Mouse (Mus musculus) G1E (cell line): Measurements from ENCODE around the gene Srgap3. TPM values are rescaled to one million over a fixed set of nuclear protein-coding genes. Genes with fewer than 3 reads are reported as not detected.

Source experiments
- ATAC-seq: 2 replicates; pipeline ENCODE4 v1.8.0; 2016; ENCODE audit warnings: mild to moderate bottlenecking; ENCODE audit not compliant: insufficient number of reproducible peaks, poor library complexity, low FRiP score, severe bottlenecking; ENCODE audit errors: extremely low read depth
- DNase-seq: peaks from one replicate; pipeline ENCODE4 v3.0.0; 2012; ENCODE audit warnings: low spot score
- H3K27me3 ChIP-seq: 2 replicates; pipeline ENCODE4 v1.6.1; 2012; ENCODE audit warnings: mild to moderate bottlenecking, low read length, inconsistent platforms; ENCODE audit not compliant: insufficient read depth
- H3K36me3 ChIP-seq: replicated peaks from 2 replicates; pipeline ENCODE3; 2012; ENCODE audit warnings: mild to moderate bottlenecking, inconsistent platforms
- H3K4me1 ChIP-seq: 2 replicates; pipeline ENCODE4 v1.6.1; 2012; ENCODE audit warnings: low read depth, low read length, inconsistent platforms, mixed read lengths; ENCODE audit not compliant: insufficient read depth
- H3K4me3 ChIP-seq: 2 replicates; pipeline ENCODE4 v1.5.1; 2012; ENCODE audit warnings: low read depth, mild to moderate bottlenecking, inconsistent platforms, low read length, moderate library complexity, mixed read lengths
- H3K9me3 ChIP-seq: replicated peaks from 2 replicates; pipeline ENCODE4 v1.6.1; 2012; ENCODE audit warnings: inconsistent platforms
- CTCF ChIP-seq: IDR thresholded peaks from 2 replicates; pipeline ENCODE4 v1.5.1; 2012; ENCODE audit warnings: low read depth, low read length, inconsistent platforms, mixed read lengths
- GATA1 ChIP-seq: IDR thresholded peaks from 2 replicates; pipeline ENCODE4 v1.6.1; 2012; ENCODE audit warnings: borderline replicate concordance, low read length, inconsistent platforms, mixed read lengths
- GATA2 ChIP-seq: IDR thresholded peaks from 2 replicates; pipeline ENCODE4 v1.6.1; 2012; ENCODE audit warnings: low read depth, low read length, inconsistent platforms, borderline replicate concordance
- POLR2AphosphoS5 ChIP-seq: IDR thresholded peaks from 2 replicates; pipeline ENCODE4 v1.6.1; 2012; ENCODE audit warnings: low read depth, low read length, inconsistent platforms; ENCODE audit not compliant: insufficient replicate concordance
- TAL1 ChIP-seq: conservative IDR thresholded peaks from 2 replicates; pipeline ENCODE4 v1.6.1; 2012; ENCODE audit warnings: low read depth, low read length, inconsistent platforms, mixed read lengths
- polyA plus RNA-seq: library from polyadenylated mRNA; stranded (reverse); fragments of >175 nt; gene quantifications from 2 replicates; pipeline ENCODE4 v1.2.3, GENCODE M21; 2012
- total RNA-seq, 2 experiments: library from RNA; stranded (forward) in 1 of 2; stranded (reverse) in 1 of 2; fragments of 200-1000 nt in 1 of 2; fragments of >200 nt in 1 of 2; fragmentation: Nextera tagmentation in 1 of 2; gene quantifications; 2 replicates each; pipeline ENCODE4 v1.2.3; 2014 to 2017

Gene Srgap3
- total and polyA plus RNA-seq, 3 experiments = 0.05 TPM; not detected in 2

- H3K4me3 ChIP-seq = no peak overlapping the region
- no peaks in the 10 kb centered on the region for H3K36me3 ChIP-seq
- no peak for DNase-seq
- H3K9me3 ChIP-seq = peaks cover 24% of the 10 kb centered on the region
- no peaks in the 10 kb centered on the region for H3K27me3 ChIP-seq
- ATAC-seq = no peak
- no peaks in the 10 kb centered on the region for H3K4me1 ChIP-seq
- TF ChIP-seq TAL1 (no peak), GATA1 (no peak), GATA2 (no peak), POLR2AphosphoS5 (no peak), CTCF (no peak)
Observed at GRCm38 (mm10) chr6:112833763-112834162, 113.3 kb downstream of the Srgap3 start.

GRCm38 (mm10) chr6:112829196-112829595 is 117.9 kb downstream of the Srgap3 start:
- no peak for TF ChIP-seq GATA1
- TF ChIP-seq TAL1 = no peak
- no peak for TF ChIP-seq GATA2
- TF ChIP-seq POLR2AphosphoS5 = no peak
- no peak for TF ChIP-seq CTCF
- H3K4me3 ChIP-seq = no peak overlapping the region
- H3K4me1 ChIP-seq = no peaks in the 10 kb centered on the region
- DNase-seq = no peak
- no peak for ATAC-seq
- no peaks in the 10 kb centered on the region for H3K27me3 ChIP-seq
- no peaks in the 10 kb centered on the region for H3K36me3 ChIP-seq
- peaks cover 20% of the 10 kb centered on the region for H3K9me3 ChIP-seq

- H3K27me3 ChIP-seq = no peaks in the 10 kb centered on the region
- no peak for ATAC-seq
- no peak overlapping the region for H3K4me3 ChIP-seq
- peaks cover 19% of the 10 kb centered on the region for H3K9me3 ChIP-seq
- no peaks in the 10 kb centered on the region for H3K4me1 ChIP-seq
- TF ChIP-seq POLR2AphosphoS5 (no peak), TAL1 (no peak), GATA2 (no peak), GATA1 (no peak), CTCF (no peak)
- no peak for DNase-seq
- H3K36me3 ChIP-seq = no peaks in the 10 kb centered on the region
Observed at GRCm38 (mm10) chr6:112828420-112828819, 118.6 kb downstream of the Srgap3 start.

GRCm38 (mm10) chr6:112825657-112826056 is 121.4 kb downstream of the Srgap3 start:
- DNase-seq (no peak), ATAC-seq (no peak)
- Histone ChIP-seq H3K27me3 (no peaks in the 10 kb centered on the region), H3K4me3 (no peak overlapping the region), H3K36me3 (no peaks in the 10 kb centered on the region), H3K9me3 (peaks cover 25% of the 10 kb centered on the region), H3K4me1 (no peaks in the 10 kb centered on the region)
- TF ChIP-seq POLR2AphosphoS5 (no peak), GATA2 (no peak), GATA1 (no peak)

GRCm38 (mm10) chr6:112823096-112823495 is 124.0 kb downstream of the Srgap3 start:
- no peak overlapping the region for H3K4me3 ChIP-seq
- H3K27me3 ChIP-seq = no peaks in the 10 kb centered on the region
- H3K36me3 ChIP-seq = no peaks in the 10 kb centered on the region
- H3K9me3 ChIP-seq = peaks cover 23% of the 10 kb centered on the region
- DNase-seq (no peak), ATAC-seq (no peak)
- TF ChIP-seq GATA1 (no peak), GATA2 (no peak), CTCF (no peak), TAL1 (no peak), POLR2AphosphoS5 (no peak)
- H3K4me1 ChIP-seq = no peaks in the 10 kb centered on the region

GRCm38 (mm10) chr6:112820298-112820992 is 126.6 kb downstream of the Srgap3 start:
- TF ChIP-seq GATA1 (no peak), TAL1 (no peak), POLR2AphosphoS5 (no peak), CTCF (no peak), GATA2 (no peak)
- H3K36me3 ChIP-seq = no peaks in the 10 kb centered on the region
- no peaks in the 10 kb centered on the region for H3K4me1 ChIP-seq
- no peak for DNase-seq
- H3K9me3 ChIP-seq = peaks cover 28% of the 10 kb centered on the region
- no peaks in the 10 kb centered on the region for H3K27me3 ChIP-seq
- no peak for ATAC-seq
- H3K4me3 ChIP-seq = no peak overlapping the region
